Mouse (Mus musculus) ES-E14 (cell line): ENCODE data around the gene Mtfr1l. TPM values are rescaled to one million over a fixed set of nuclear protein-coding genes. Genes with fewer than 3 reads are reported as not detected.
A peak's percentile ranks its signal among the peaks of the same experiment; 100 is the strongest.

ENCODE experiments used
- DNase-seq: peaks from one replicate; pipeline ENCODE4 v3.0.0-alpha.2; 2013; ENCODE audit warnings: low read depth, low spot score
- H3K27ac ChIP-seq: 2 replicates; pipeline ENCODE4 v1.5.1; 2012; ENCODE audit warnings: low read depth, mild to moderate bottlenecking, low read length, moderate library complexity, mixed read lengths; ENCODE audit not compliant: poor library complexity, insufficient read depth, severe bottlenecking
- H3K36me3 ChIP-seq: 2 replicates; pipeline ENCODE4 v1.6.1; 2012; ENCODE audit warnings: mild to moderate bottlenecking, low read length, moderate library complexity, mixed read lengths; ENCODE audit not compliant: control insufficient read depth, poor library complexity, insufficient read depth, severe bottlenecking
- H3K4me1 ChIP-seq, 2 experiments: fragments of 150-350 bp in 1 of 2; sonication (generic) in 1 of 2; 2 replicates each; pipeline ENCODE4 v1.6.1; 2012; ENCODE audit warnings: low read length in 2 of 2, mild to moderate bottlenecking in 1 of 2, mixed read lengths in 1 of 2; ENCODE audit not compliant: control insufficient read depth in 2 of 2, insufficient read depth in 2 of 2, poor library complexity in 1 of 2
- H3K4me3 ChIP-seq, 2 experiments: fragments of 150-350 bp in 1 of 2; sonication (generic) in 1 of 2; 2 replicates each; pipeline ENCODE4 v1.5.1; 2012; ENCODE audit warnings: low read length in 2 of 2, low read depth in 1 of 2, mild to moderate bottlenecking in 1 of 2, mixed read lengths in 1 of 2; ENCODE audit not compliant: insufficient read depth in 1 of 2, poor library complexity in 1 of 2, severe bottlenecking in 1 of 2
- H3K9ac ChIP-seq: 2 replicates; pipeline ENCODE4 v1.6.1; 2012; ENCODE audit warnings: low read depth, mild to moderate bottlenecking, low read length, mixed read lengths; ENCODE audit not compliant: poor library complexity, insufficient read depth, severe bottlenecking
- H3K9me3 ChIP-seq: fragments of 150-350 bp; sonication (generic); 2 replicates; pipeline ENCODE4 v1.6.1; 2012; ENCODE audit warnings: low read depth, mild to moderate bottlenecking, low read length; ENCODE audit not compliant: control insufficient read depth, insufficient read depth
- CHD2 ChIP-seq: IDR thresholded peaks from 2 replicates; pipeline ENCODE4 v1.6.1; 2014; ENCODE audit warnings: mild to moderate bottlenecking, low read depth, low read length, inconsistent platforms
- HCFC1 ChIP-seq: IDR thresholded peaks from 2 replicates; pipeline ENCODE4 v1.6.1; 2012; ENCODE audit warnings: low read length, inconsistent platforms, borderline replicate concordance; ENCODE audit not compliant: insufficient read depth
- MAFK ChIP-seq: IDR thresholded peaks from 2 replicates; pipeline ENCODE4 v1.6.1; 2014; ENCODE audit warnings: mild to moderate bottlenecking, low read depth, low read length, inconsistent platforms; ENCODE audit not compliant: insufficient read depth
- ZC3H11A ChIP-seq: IDR thresholded peaks from 2 replicates; pipeline ENCODE4 v1.6.1; 2012; ENCODE audit warnings: low read depth, mild to moderate bottlenecking, inconsistent platforms, low read length, borderline replicate concordance
- ZNF384 ChIP-seq: IDR thresholded peaks from 2 replicates; pipeline ENCODE4 v1.6.1; 2012; ENCODE audit warnings: low read depth, low read length, inconsistent platforms
- in situ Hi-C, 2 experiments: fragments of 600-800 bp; cut with MboI; formaldehyde crosslinking; loops; one replicate each; pipeline ENCODE4 v1.15.1; 2025; ENCODE audit warnings: low sequenced_read_pairs in 2 of 2, inconsistent platforms in 1 of 2; ENCODE audit not compliant: unreplicated experiment in 2 of 2
- total RNA-seq: library from RNA; depleted of rRNA; stranded (reverse); fragments of 300-350 nt; gene quantifications from 2 replicates; pipeline ENCODE4 v1.2.3, GENCODE M21; 2012

The Mtfr1l gene
- total RNA-seq, 1 experiment = 43.7 TPM

DNA sequence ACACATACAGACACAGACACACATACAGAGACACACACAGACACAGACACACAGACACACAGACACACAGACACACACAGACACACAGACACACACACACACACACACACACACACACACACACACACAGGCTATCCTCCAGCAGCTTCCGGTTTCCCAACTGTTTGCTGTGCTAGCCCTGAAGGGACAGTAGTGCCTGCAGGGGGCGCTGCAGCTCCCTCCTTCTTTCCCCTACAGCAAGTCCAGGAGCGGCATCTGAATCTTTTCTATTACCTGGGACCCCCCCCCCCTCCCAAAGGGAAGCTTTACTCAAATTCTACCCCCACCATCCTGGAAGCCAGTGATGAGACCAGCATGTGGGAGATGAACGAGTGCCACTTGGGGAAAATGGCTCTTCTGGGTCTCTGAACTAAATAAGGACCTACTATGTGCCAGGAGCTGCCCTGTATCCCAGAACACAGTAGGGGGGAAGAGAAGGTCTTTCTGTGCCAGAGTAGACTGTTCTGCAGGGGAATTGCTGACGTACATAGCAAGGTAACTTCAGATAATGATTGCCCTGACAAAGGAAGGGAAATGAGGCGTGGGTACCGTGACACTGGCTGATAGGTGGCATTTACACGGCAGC lies 20.9 kb upstream of the Mtfr1l start:
- Histone ChIP-seq H3K9me3 (no peaks in the 10 kb centered on the region), H3K36me3 (no peaks in the 10 kb centered on the region), H3K27ac (no peak overlapping the region), H3K4me1 (peaks cover 0 to 3% of the 10 kb centered on the region in 2 experiments; a peak in 1 of 4 replicates), H3K9ac (no peak overlapping the region), H3K4me3 (no peak overlapping the region)
- TF ChIP-seq MAFK (no peak), HCFC1 (no peak), ZC3H11A (no peak), ZNF384 (no peak), CHD2 (no peak)
- DNase-seq = peak; percentile 34
- in situ Hi-C loops = no loop called here

DNA sequence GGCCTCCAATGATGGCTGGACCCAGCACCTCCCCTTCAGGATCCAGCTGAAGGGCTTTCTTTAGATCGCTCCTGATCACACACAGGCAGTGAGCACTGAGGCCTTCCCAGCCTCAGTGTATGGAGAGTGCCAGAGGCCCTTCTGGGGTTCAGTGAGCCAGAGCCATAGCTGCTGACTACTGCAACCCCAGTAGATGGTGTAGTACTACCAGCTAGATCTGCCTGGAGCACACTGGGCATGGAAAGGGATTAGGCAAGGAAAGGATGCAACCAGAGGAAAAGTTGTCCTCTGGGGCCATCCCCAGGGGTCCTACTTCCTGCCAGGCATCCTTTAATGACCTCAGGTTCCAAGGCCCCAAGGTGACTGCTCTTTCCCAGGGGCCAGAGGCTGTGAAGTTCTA lies 18.4 kb upstream of the Mtfr1l start:
- H3K9ac ChIP-seq = no peak overlapping the region
- H3K36me3 ChIP-seq = no peaks in the 10 kb centered on the region
- TF ChIP-seq ZC3H11A (no peak), HCFC1 (no peak), MAFK (no peak), ZNF384 (no peak), CHD2 (no peak)
- no peak overlapping the region for H3K27ac ChIP-seq
- no peak for DNase-seq
- in situ Hi-C loops = no loop called here
- no peaks in the 10 kb centered on the region for H3K9me3 ChIP-seq
- H3K4me3 ChIP-seq = no peak overlapping the region
- peaks cover 0 to 3% of the 10 kb centered on the region in 2 experiments; a peak in 1 of 4 replicates for H3K4me1 ChIP-seq

DNA sequence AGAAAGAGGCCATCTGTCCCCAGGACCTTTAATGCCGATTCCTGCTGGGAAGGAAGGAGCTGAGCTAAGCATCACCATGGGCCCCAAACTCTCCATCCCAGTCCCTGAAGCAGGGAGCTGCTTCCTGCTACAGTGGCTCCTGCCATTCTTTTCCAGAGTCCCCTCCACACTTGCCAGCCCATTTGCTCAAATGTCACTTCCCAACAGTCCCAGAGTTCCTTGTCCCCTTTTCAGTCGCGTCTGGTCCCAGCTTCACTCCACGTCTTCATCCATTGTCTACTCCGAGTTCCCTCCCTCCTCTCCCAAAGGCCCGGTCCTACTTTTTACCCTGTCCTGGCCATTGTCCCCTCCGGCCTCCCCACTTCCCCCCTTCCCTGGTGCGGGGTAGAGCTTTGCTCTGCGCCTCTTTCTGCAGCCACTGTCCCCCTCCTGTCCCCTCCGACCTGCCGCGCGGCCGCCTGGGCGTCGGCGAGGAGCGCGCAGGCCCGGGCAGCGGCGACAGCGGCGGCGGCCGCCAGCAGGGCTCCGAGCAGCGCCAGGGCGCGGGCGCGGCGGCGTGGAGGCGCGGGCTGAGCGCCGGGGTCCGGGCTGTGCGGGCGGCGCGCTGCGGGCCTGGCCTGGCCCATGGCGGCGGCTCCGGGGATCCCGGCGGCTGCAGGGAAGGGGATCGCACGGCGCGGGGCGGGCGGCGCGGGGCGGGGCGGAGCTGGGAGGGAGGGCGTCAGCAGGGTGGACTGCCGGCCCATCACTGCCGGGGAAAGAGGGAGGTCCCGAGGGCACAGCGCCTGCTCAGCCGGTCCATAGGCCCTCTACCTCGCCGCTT lies 16.5 kb upstream of the Mtfr1l start, which contains the start of gene Selenon:
TSS of gene Selenon (minus strand) at position 673 of the 823 bp plus-strand sequence.
- no peak for TF ChIP-seq ZC3H11A
- no peak for TF ChIP-seq HCFC1
- no peak for TF ChIP-seq ZNF384
- TF ChIP-seq CHD2 = no peak
- TF ChIP-seq MAFK = no peak
- H3K27ac ChIP-seq = no peak within 1 kb of the TSS
- H3K36me3 ChIP-seq = no peaks in the 10 kb centered on the region
- no peaks in the 10 kb centered on the region for H3K9me3 ChIP-seq
- peak within 1 kb of the TSS; percentile 41 for H3K9ac ChIP-seq
- in situ Hi-C loops = no loop called here
- H3K4me1 ChIP-seq = no peaks in the 10 kb centered on the region
- peak within 1 kb of the TSS; percentile 65 to 86 for H3K4me3 ChIP-seq
- DNase-seq = no peak

DNA sequence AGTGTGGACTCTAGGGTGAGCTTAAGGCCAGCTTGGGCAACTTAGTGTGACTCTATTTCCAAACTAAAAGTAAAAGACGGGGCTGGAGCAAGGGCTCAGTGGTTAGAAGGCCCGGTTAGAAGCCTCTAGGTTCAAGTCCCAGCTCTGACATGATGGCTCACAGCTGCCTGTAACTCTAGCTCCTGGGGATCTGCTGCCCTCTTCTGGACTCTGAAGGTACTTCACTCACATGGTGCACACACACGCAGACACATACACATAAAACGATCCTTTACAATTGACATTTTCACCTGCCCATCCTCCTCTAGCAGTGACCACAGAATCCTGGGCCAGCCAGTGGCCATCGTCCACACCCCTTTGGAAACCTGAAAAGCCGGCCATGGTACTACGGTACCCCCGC lies 14.7 kb upstream of the Mtfr1l start:
- no peak for DNase-seq
- H3K4me3 ChIP-seq = no peak overlapping the region
- H3K9ac ChIP-seq = no peak overlapping the region
- peaks cover 0 to 2% of the 10 kb centered on the region in 2 experiments; a peak in 1 of 4 replicates for H3K4me1 ChIP-seq
- no peak overlapping the region for H3K27ac ChIP-seq
- TF ChIP-seq MAFK (no peak), ZNF384 (no peak), CHD2 (no peak), ZC3H11A (no peak), HCFC1 (no peak)
- H3K9me3 ChIP-seq = no peaks in the 10 kb centered on the region
- in situ Hi-C loops = loop anchor here in 1 of 2 experiments (10.0 kb wide), 1 partner anchor 245 kb away; no protein-coding TSS in a partner anchor
- no peaks in the 10 kb centered on the region for H3K36me3 ChIP-seq
